Mouse (Mus musculus): ENCODE measurements around the gene Nkx6-2. TPM values are rescaled to one million over a fixed set of nuclear protein-coding genes. Genes with fewer than 3 reads are reported as not detected.

Gene Nkx6-2
- polyA plus RNA-seq, 1 experiment from 2014 or later = 0.12 TPM

DNA sequence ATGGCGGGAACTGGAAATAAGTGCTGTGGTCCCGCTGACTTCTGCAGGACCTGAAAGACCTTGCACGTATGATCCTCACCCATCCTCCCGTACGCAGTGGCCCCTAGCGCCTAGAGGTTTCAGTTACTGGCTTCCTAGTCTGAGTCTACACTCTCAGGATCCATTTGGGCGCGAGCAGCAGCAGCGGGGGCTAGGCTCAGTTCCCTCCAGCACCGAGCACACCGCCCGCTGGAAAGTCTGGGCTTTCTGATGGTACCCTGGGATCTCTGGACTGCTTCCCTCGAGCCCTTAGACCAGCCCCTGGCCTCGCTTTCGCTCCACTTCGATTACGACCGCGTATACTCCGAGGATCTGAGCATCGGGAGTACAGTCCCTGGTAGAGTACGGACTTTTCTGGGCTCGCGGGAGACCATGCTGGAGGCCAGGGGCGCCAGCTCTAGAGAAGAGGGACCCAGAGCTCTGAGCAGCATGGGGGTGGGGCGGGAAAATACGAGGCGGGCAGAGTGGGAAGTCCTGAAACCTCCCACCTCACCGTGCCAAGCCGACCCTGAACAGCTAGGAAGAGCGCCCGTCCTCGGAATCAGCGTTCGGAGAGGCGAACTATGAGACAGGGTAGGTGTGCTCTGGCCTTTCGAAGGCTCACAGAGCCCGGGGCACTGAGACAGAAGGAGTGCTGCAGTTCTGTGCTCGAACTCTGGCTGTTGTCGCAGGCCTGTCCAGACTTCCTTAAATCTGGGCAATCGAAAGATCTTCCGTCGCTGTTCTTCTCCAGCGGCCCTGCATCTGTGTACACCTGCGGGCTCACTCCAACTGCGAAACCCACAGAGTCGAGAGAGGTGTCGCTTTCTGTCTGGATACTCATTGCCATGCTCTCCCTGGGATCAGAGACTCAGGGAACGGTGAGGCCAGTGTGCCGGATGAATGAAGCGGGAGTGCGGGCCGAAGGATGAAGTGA lies 1.9 kb upstream of the Nkx6-2 start:
- no peak overlapping the region for H3K9ac ChIP-seq
- H3K27me3 ChIP-seq = peaks cover 100% of the 10 kb centered on the region
- H3K36me3 ChIP-seq = no peaks in the 10 kb centered on the region
- no peak overlapping the region for H3K27ac ChIP-seq
- WGBS = 2% methylated on average over 53 of the region's 53 CpGs
- ATAC-seq (ENCODE audit: insufficient number of reproducible peaks, low FRiP score, low TSS enrichment, low read depth) = no peak
- no peaks in the 10 kb centered on the region for H3K9me3 ChIP-seq
- H3K4me2 ChIP-seq = peak overlapping the region; percentile 22; the same call in 1 of the 2 replicates
- H3K4me1 ChIP-seq = peaks cover 42% of the 10 kb centered on the region
- H3K4me3 ChIP-seq = peak overlapping the region; percentile 13

DNA sequence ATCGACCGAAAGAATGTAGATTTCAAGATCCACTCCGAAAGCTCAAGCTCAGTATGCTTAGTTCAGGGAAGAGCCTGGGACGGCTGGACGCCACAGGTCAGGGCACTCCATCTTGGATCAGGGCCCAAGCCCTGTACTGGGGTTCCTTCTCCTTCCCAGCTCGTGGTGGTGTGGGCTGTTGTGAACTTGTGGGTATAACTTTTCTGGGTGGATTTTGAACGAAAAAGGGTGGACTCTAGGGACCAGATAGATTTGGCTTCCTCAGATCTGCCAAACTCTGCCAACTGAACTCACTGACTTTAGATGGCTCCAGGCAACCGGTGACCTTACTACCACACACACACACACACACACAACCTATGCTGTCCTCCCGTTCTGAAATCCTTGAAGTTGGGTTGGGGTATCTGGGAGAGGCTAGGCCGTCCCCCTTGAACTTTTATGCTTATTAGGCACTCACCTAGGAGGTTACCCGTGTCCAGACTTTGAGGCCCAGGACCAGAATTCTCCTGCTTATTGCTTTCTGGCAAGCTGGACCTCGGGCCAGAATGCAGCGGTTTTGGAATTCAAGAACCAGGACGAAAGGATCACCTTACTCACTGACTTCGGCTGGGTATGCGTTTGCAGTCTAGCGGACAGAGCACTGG lies 619 bp upstream of the Nkx6-2 start:
- Histone ChIP-seq H3K4me2 (no peak overlapping the region), H3K36me3 (peaks cover 11% of the 10 kb centered on the region), H3K9me3 (no peaks in the 10 kb centered on the region), H3K4me3 (peak overlapping the region; percentile 35; the same call in 1 of the 2 replicates), H3K9ac (no peak overlapping the region), H3K4me1 (peaks cover 42% of the 10 kb centered on the region), H3K27me3 (peaks cover 100% of the 10 kb centered on the region), H3K27ac (no peak overlapping the region)
- ATAC-seq (ENCODE audit: insufficient number of reproducible peaks, low FRiP score, low TSS enrichment, low read depth) = no peak
- 13% methylated on average over 17 of the region's 17 CpGs for WGBS

DNA sequence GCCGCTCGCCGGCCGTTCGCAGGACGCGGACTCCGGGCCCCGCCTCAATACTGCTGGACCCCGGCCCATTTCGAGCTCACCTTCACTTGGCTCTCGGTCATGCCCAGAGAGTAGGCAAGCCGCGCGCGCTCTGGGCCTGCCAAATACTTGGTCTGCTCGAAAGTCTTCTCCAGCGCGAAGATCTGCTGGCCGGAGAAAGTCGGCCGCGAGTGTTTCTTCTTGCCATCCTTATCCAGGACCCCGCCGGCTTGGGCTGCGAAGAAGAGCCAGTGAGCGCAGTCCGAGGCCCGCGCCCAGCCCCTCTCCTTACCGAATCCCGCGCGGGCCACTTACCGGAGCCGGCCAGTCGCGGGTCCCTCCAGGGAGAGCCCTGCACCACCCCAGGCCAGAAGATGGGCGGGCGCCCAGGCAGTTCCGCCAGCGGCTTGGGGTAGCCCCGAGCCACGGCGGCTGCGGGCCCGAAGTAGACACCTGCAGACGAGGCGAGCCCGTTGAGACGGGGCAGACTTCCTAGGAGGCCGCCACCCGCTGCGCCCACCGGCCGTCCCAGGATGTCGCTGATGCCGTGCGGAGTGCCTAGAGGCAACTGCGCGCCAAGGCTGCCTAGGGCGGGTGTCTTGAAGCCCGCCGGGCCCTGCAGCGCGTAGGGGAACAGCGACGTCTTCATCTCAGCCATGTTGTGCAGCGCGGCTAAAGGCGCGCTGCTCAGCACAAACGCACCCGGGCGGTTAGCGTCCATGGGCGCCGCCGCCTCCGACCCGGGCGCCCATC lies 611 bp downstream of the Nkx6-2 start:
- 1% methylated on average over 82 of the region's 82 CpGs for WGBS
- peak overlapping the region; percentile 35 for H3K4me3 ChIP-seq
- H3K4me1 ChIP-seq = peaks cover 42% of the 10 kb centered on the region
- no peak for ATAC-seq (ENCODE audit: insufficient number of reproducible peaks, low FRiP score, low TSS enrichment, low read depth)
- peak overlapping the region; percentile 62 for H3K4me2 ChIP-seq
- H3K36me3 ChIP-seq = peaks cover 23% of the 10 kb centered on the region
- no peak overlapping the region for H3K9ac ChIP-seq
- H3K27ac ChIP-seq = no peak overlapping the region
- no peaks in the 10 kb centered on the region for H3K9me3 ChIP-seq
- H3K27me3 ChIP-seq = peaks cover 97% of the 10 kb centered on the region

DNA sequence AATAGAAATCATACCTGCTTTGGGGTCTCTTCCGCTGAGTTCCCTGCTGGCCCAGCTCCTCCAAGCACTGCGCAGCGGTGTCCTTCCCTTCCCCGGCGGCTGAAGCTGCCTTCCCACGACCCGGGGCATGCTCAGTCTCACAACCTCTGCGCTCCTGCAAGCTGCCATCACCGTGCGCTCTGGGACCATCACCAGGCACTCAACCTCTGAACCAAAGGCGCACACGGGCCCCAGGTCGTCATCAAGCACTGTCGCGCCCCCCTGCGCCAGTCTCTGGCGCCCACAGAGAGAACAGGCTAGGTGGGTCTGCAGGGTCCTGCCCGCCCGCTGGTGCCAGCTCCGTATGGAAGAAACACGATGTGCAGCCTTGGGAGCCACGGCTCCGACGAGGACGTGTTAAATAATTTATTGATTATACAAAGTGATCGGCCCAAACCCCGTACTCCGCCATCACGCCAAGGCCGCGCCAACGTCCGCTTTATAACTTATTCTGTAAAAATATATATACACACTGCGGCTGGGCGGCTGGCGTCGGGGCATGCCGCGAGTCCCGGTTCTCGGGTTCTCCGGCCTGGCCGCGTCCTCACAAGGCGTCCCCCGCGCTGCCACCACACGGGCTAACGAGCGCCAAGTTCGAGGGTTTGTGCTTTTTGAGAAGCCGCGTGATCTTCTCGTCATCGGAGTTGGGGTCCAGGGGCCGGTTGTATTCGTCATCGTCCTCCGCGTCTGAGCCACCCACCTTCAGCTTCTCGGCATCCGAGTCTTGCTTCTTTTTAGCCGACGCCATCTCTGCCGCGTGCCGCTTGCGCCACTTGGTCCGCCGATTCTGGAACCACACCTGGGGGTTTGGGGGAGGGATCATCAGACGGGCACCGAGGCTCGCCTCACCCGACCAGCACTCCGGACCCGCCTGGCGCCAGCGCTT lies 1.5 kb downstream of the Nkx6-2 start:
- Histone ChIP-seq H3K9ac (no peak overlapping the region), H3K4me1 (peaks cover 42% of the 10 kb centered on the region), H3K4me3 (peak overlapping the region; percentile 35), H3K27me3 (peaks cover 90% of the 10 kb centered on the region), H3K27ac (no peak overlapping the region), H3K36me3 (peaks cover 27% of the 10 kb centered on the region), H3K9me3 (no peaks in the 10 kb centered on the region), H3K4me2 (peak overlapping the region; percentile 62)
- 2% methylated on average over 78 of the region's 78 CpGs for WGBS
- no peak for ATAC-seq (ENCODE audit: insufficient number of reproducible peaks, low FRiP score, low TSS enrichment, low read depth)

DNA sequence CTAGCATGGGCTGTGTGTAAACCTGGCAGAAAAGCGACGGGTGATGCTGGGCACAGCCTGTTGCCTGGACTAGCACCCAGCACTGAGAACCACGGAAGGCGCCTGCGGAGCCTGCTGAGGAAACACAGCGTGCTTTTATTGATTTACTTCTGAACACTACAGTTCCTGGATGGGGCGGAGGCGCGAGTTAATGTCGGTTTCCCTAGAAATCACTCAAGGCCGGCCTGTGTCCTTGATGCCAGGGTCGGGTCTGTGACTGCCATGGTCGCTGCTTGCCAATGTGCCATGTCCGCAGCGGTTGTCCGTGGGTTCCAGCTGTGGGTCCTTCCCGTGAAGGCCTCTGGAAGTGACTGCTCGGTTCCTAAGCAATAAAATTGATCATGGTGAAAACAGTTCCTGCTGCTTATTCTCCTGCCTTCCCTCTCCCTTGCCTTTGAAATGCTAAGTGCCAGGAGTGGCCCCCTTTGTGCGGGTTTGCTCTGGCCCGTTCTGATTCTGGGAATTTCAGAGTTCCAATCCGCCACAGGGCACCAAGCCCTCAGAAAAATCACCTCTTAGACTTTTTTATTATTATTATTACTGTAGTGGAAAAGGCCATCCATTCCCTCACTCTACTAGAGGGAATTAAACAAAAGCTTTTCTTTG lies 3.2 kb downstream of the Nkx6-2 start:
- no peak overlapping the region for H3K4me3 ChIP-seq
- peaks cover 73% of the 10 kb centered on the region for H3K27me3 ChIP-seq
- H3K4me1 ChIP-seq = peaks cover 30% of the 10 kb centered on the region
- H3K9me3 ChIP-seq = no peaks in the 10 kb centered on the region
- H3K27ac ChIP-seq = no peak overlapping the region
- no peak for ATAC-seq (ENCODE audit: insufficient number of reproducible peaks, low FRiP score, low TSS enrichment, low read depth)
- WGBS = 73% methylated on average over 21 of the region's 21 CpGs
- no peak overlapping the region for H3K4me2 ChIP-seq
- H3K36me3 ChIP-seq = peaks cover 42% of the 10 kb centered on the region
- H3K9ac ChIP-seq = no peak overlapping the region

DNA sequence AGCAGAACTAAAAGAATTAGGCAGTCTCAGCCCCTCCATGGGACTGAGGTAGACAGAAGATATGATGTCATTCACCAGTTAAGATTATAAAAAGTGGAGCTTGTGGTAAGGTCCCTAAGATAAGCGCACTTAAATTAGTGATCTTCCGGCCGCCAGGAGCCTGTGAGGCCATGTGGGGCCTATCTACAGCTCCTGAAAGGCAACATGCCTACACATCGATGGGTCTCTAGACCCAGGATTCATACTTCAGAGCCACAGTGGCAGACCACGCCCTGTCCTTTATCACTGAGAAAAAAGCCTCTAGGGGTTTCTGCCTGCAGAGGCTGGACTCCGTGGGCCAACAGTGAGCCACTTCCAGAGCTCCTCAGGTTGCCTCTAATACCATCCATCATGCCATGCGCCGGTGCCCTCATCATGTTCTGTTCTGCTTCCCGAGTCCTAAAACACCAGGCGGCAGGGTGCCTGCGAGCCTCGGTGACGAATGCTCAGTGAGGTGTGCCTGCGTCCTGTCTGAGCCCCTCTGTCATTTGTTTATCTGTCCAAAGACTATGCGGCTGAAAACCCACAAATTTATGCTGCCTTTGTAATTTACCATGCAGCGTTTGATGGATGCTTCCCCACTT lies 6.4 kb downstream of the Nkx6-2 start:
- H3K27me3 ChIP-seq = peaks cover 41% of the 10 kb centered on the region
- ATAC-seq (ENCODE audit: insufficient number of reproducible peaks, low FRiP score, low TSS enrichment, low read depth) = no peak
- H3K27ac ChIP-seq = no peak overlapping the region
- no peak overlapping the region for H3K9ac ChIP-seq
- H3K4me2 ChIP-seq = no peak overlapping the region
- no peaks in the 10 kb centered on the region for H3K9me3 ChIP-seq
- H3K4me1 ChIP-seq = peaks cover 5% of the 10 kb centered on the region
- no peak overlapping the region for H3K4me3 ChIP-seq
- H3K36me3 ChIP-seq = peaks cover 47% of the 10 kb centered on the region
- 79% methylated on average over 16 of the region's 16 CpGs for WGBS

DNA sequence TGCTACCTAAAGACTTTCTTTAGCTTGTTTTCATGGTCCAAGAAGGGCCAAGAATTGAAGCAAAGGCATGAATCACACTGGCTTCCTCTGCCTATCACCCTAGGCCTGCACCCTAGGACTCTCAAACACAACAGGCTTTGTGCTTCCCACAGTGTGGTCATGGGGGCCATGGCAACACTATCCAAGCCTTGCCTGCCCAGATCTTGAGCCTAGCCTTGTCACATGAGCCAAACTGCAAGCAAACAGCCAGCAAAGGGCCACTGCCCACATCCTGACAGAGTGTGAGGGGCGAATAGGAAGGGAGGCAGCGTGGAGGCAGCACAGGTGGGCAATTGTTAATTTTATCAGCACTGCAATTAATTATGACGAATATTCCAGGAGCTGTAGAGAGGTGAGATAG lies 9.9 kb downstream of the Nkx6-2 start:
- Histone ChIP-seq H3K4me2 (no peak overlapping the region), H3K9me3 (no peaks in the 10 kb centered on the region), H3K4me1 (no peaks in the 10 kb centered on the region), H3K27me3 (peaks cover 6% of the 10 kb centered on the region), H3K9ac (no peak overlapping the region), H3K36me3 (peaks cover 37% of the 10 kb centered on the region), H3K4me3 (no peak overlapping the region), H3K27ac (no peak overlapping the region)
- WGBS = 84% methylated on average over 3 of the region's 3 CpGs
- ATAC-seq (ENCODE audit: insufficient number of reproducible peaks, low FRiP score, low TSS enrichment, low read depth) = no peak

DNA sequence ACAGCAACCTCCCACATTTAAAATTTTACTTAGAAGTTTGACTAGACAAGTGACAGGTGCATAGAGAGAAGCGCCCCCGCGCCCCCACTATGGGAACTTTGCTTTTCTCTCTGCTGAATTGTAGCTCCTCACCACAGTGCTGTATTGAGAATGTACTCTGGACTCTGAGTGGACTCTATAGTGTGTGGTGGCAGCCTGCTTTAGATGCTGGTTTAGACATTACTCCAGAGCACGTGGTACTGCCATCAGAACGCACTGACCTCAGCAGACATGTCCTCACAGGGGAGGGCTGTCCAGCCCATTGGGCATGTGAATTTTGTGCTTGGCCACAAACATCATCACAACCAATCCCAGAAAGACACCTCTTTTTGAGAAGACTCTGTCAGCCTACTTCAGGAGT lies 11.8 kb downstream of the Nkx6-2 start:
- Histone ChIP-seq H3K4me2 (no peak overlapping the region), H3K9me3 (no peaks in the 10 kb centered on the region), H3K36me3 (peaks cover 38% of the 10 kb centered on the region), H3K9ac (no peak overlapping the region), H3K27me3 (no peaks in the 10 kb centered on the region), H3K27ac (no peak overlapping the region), H3K4me3 (no peak overlapping the region), H3K4me1 (no peaks in the 10 kb centered on the region)
- 96% methylated on average over 5 of the region's 5 CpGs for WGBS
- no peak for ATAC-seq (ENCODE audit: insufficient number of reproducible peaks, low FRiP score, low TSS enrichment, low read depth)

DNA sequence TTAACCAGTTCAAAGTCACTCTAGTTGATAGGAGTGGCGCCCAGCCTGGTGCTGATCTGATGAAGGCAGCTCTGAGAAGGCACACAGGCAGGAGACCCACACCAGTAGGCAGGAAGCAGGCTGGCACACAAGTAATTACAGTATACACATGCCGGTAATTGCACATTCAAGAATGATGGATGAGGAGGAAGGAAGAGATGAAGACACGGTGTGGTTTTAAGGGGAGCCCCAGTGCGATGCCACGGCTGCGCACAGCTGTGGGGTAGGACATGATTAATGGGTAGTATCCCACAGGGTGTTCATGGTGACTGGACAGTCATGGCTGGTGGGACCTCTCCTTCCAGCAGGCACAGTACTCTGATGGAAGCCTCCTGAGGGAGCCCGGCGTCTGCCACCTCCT lies 16.1 kb downstream of the Nkx6-2 start:
- no peaks in the 10 kb centered on the region for H3K4me1 ChIP-seq
- no peak overlapping the region for H3K9ac ChIP-seq
- H3K4me2 ChIP-seq = no peak overlapping the region
- H3K4me3 ChIP-seq = no peak overlapping the region
- peaks cover 33% of the 10 kb centered on the region for H3K36me3 ChIP-seq
- ATAC-seq (ENCODE audit: insufficient number of reproducible peaks, low FRiP score, low TSS enrichment, low read depth) = no peak
- H3K27me3 ChIP-seq = no peaks in the 10 kb centered on the region
- H3K27ac ChIP-seq = no peak overlapping the region
- WGBS = 73% methylated on average over 8 of the region's 8 CpGs
- no peaks in the 10 kb centered on the region for H3K9me3 ChIP-seq

DNA sequence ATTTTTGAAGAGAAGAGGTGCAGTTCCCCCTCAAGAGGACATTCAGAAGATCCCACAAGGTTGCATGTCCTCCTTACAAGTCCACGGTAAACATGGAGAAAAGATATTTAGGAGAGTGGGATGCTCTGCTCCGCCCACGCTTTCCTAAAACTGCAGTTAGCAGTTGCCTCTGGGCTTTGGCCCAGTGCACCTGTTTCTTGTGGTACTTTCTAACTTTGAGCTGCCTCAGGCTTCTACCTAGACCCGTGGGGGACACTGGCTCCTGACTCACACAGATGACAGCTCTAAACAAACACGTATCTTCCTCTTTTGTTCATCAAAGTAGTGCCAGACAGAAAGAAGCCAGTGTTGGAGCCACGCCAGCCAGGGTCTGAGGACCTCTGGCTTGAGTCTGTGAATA lies 16.6 kb downstream of the Nkx6-2 start:
- Histone ChIP-seq H3K36me3 (peaks cover 35% of the 10 kb centered on the region), H3K4me1 (no peaks in the 10 kb centered on the region), H3K9me3 (no peaks in the 10 kb centered on the region), H3K4me3 (no peak overlapping the region), H3K27me3 (no peaks in the 10 kb centered on the region), H3K27ac (no peak overlapping the region), H3K9ac (no peak overlapping the region), H3K4me2 (no peak overlapping the region)
- WGBS = 74% methylated on average over 6 of the region's 6 CpGs
- no peak for ATAC-seq (ENCODE audit: insufficient number of reproducible peaks, low FRiP score, low TSS enrichment, low read depth)
